Mouse (Mus musculus) C2C12 (cell line): Measurements from ENCODE around the gene Tmem30a.

Source experiments
- CEBPB ChIP-seq: IDR thresholded peaks from one replicate; pipeline ENCODE4 v1.6.1; 2011; ENCODE audit warnings: low read depth, mild to moderate bottlenecking, control low read depth, moderate library complexity
- CTCF ChIP-seq: IDR thresholded peaks from one replicate; pipeline ENCODE4 v1.5.1; 2011; ENCODE audit not compliant: control insufficient read depth, insufficient read depth, insufficient read length
- FOSL1 ChIP-seq: IDR thresholded peaks from one replicate; pipeline ENCODE4 v1.8.0; 2011; ENCODE audit warnings: mild to moderate bottlenecking, low read length; ENCODE audit not compliant: poor library complexity, insufficient read depth, severe bottlenecking
- MAX ChIP-seq: IDR thresholded peaks from one replicate; pipeline ENCODE4 v1.6.1; 2011; ENCODE audit warnings: mild to moderate bottlenecking, control low read depth
- MYOD1 ChIP-seq: IDR thresholded peaks from one replicate; pipeline ENCODE4 v1.6.1; 2011; ENCODE audit warnings: low read depth; ENCODE audit not compliant: control insufficient read depth, insufficient read length
- MYOG ChIP-seq: IDR thresholded peaks from one replicate; pipeline ENCODE4 v1.6.1; 2011; ENCODE audit not compliant: control insufficient read depth, insufficient read length; ENCODE audit errors: extremely low read depth
- USF1 ChIP-seq: IDR thresholded peaks from one replicate; pipeline ENCODE4 v1.6.1; 2011; ENCODE audit warnings: low read depth, mild to moderate bottlenecking, control low read depth, moderate library complexity

DNA sequence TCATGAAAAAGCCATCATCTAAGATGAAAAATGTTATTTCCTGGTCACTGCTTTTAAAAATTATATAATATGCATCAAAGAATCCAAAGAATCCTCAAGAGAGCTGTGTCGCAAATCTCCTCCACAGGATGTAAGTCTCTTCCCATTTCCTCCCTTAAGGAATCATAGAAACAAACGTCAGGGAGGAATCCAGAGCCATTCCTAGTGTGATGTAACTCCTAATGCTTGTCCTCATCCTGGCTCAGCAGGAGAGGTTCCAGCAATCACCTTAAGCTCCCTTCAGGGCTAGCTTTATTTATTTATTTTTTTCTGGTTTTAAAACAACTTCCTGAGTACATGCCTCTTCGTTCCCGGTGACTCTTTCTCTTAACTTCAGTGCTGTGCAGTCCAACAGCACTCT, 13.9 kb upstream of the Tmem30a start:
- no peak for TF ChIP-seq CTCF
- no peak for TF ChIP-seq MYOD1
- TF ChIP-seq CEBPB, result no peak
- TF ChIP-seq USF1, result no peak
- TF ChIP-seq FOSL1, result no peak
- no peak for TF ChIP-seq MAX
- no peak for TF ChIP-seq MYOG
